Mouse (Mus musculus): Measurements from ENCODE around the gene Smok3c. TPM values are rescaled to one million over a fixed set of nuclear protein-coding genes. Genes with fewer than 3 reads are reported as not detected.
"Not testable (repeated sequence)": the region's sequence is repeated elsewhere in the genome, so short reads cannot be mapped to it uniquely, and the experiment has no call there.

Gene Smok3c
- polyA plus RNA-seq (2014; fragmentation: Nextera tagmentation; extraction: Ambion mirVana), result not detected in 2 replicates

DNA sequence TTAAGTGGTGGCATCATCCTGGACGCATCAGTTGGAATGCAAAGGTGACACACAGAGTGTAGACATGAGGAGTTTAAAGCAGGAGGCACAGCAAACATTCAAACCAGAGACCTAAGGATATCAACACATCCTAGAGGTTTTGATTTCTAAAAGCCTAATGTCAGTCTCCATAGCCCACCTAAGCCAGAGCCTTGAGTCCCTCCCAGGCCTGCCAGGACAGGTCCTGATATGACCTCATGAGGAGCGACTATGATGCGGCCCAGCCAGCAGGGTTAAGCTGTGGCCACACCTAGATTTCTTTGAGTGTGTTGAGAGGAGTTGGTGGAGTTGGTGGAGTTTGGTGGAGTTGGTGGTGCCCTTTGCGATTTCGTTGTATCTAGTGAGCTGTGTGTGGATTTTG, at the start of gene Smok3c:
Gene Smok3c (plus strand): TSS at position 301 of the 400 bp plus-strand sequence.
- not testable (repeated sequence) for H3K9ac ChIP-seq (replicated peaks; ENCODE audit: low read length); H3K27ac ChIP-seq (replicated peaks; ENCODE audit: low read depth, low read length); ATAC-seq (ENCODE audit: low FRiP score, low TSS enrichment); H3K9me3 ChIP-seq (ENCODE audit: control insufficient read depth, low read length); H3K4me1 ChIP-seq (ENCODE audit: control insufficient read depth, insufficient read depth, low read length); H3K36me3 ChIP-seq (ENCODE audit: control insufficient read depth, insufficient read depth, low read length); H3K4me3 ChIP-seq (replicated peaks; ENCODE audit: low read depth, low read length); H3K4me2 ChIP-seq (ENCODE audit: low read length); H3K27me3 ChIP-seq (ENCODE audit: control insufficient read depth, insufficient read depth, low read length); DNase-seq
- WGBS, result no CpG with 5 or more reads among the region's 5 CpGs

DNA sequence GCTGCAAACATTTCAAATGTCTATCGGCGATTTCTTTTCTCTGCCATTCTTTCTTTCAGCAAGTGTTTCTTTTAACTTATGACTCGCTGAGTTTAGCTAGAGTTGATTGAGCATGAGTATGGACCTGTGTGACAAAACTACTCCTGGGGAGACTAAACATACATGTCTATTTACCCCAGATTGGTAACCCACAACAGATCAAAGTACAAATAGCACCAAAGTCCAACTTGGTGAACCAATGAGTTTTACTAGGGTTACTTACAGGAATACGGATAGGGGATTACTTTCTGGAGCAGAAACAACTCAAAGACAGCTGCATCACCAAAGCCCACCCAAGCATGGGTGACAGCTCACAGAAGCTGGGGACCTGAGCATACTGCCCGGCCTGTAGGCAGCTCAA, 43.6 kb upstream of the Smok3c start:
- Histone ChIP-seq H3K9ac (replicated peaks; ENCODE audit: low read length) (no peak overlapping the region), H3K4me1 (ENCODE audit: control insufficient read depth, insufficient read depth, low read length) (no peaks in the 10 kb centered on the region), H3K4me3 (replicated peaks; ENCODE audit: low read depth, low read length) (no peak overlapping the region), H3K4me2 (ENCODE audit: low read length) (no peak overlapping the region), H3K9me3 (ENCODE audit: control insufficient read depth, low read length) (no peaks in the 10 kb centered on the region; the same call in 1 of the 2 replicates), H3K27me3 (ENCODE audit: control insufficient read depth, insufficient read depth, low read length) (no peaks in the 10 kb centered on the region), H3K27ac (replicated peaks; ENCODE audit: low read depth, low read length) (no peak overlapping the region), H3K36me3 (ENCODE audit: control insufficient read depth, insufficient read depth, low read length) (no peaks in the 10 kb centered on the region)
- DNase-seq, result no peak
- WGBS, result 90% methylated on average over 5 of the region's 5 CpGs
- ATAC-seq (ENCODE audit: low FRiP score, low TSS enrichment), result no peak

DNA sequence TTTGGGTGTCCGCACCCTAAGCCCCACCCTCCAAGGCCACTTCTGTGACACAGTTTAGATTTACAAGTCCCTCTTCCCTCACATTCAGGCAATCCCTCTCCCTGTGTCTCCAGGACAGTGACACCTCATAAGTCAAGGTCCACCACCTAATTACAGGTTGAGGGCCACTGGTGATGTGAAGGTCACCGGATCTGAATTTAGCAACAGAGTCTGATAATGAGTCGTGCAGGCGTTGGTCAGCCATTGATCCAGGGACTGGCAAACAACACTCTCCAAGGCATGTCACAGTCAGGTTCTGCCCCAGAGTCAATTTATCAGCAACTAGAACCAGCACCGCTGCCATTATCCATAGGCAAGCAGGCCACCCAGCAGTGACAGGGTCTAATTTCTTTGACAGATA, 40.6 kb upstream of the Smok3c start:
- H3K36me3 ChIP-seq (ENCODE audit: control insufficient read depth, insufficient read depth, low read length), result no peaks in the 10 kb centered on the region
- ATAC-seq (ENCODE audit: low FRiP score, low TSS enrichment), result no peak
- no peak overlapping the region for H3K4me2 ChIP-seq (ENCODE audit: low read length)
- no peak overlapping the region for H3K4me3 ChIP-seq (replicated peaks; ENCODE audit: low read depth, low read length)
- H3K9me3 ChIP-seq (ENCODE audit: control insufficient read depth, low read length), result no peaks in the 10 kb centered on the region
- no peak overlapping the region for H3K27ac ChIP-seq (replicated peaks; ENCODE audit: low read depth, low read length)
- H3K4me1 ChIP-seq (ENCODE audit: control insufficient read depth, insufficient read depth, low read length), result no peaks in the 10 kb centered on the region
- H3K9ac ChIP-seq (replicated peaks; ENCODE audit: low read length), result no peak overlapping the region
- 96% methylated on average over 5 of the region's 5 CpGs for WGBS
- DNase-seq, result no peak
- no peaks in the 10 kb centered on the region for H3K27me3 ChIP-seq (ENCODE audit: control insufficient read depth, insufficient read depth, low read length)

DNA sequence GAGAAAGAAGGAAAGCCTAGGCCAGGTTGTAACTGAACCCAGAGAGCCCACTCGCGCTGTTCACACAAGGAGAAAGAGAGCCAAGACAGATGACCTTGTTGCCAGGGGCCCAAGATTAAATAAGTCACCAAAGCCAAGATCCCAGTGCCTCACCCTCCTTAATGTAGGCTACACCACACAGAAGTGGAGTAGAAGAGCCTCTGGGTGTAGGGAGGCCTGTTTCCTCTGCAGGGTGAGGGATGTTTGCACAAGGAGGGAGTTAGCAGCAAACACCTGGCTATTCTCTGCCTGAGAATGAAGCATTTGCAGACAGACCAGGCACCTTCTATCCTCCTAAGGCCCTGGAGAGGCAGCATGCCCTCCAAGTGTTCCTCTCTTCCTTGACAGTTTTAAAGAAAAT, 36.5 kb upstream of the Smok3c start:
- H3K4me1 ChIP-seq (ENCODE audit: control insufficient read depth, insufficient read depth, low read length), result no peaks in the 10 kb centered on the region
- no peaks in the 10 kb centered on the region for H3K9me3 ChIP-seq (ENCODE audit: control insufficient read depth, low read length)
- 90% methylated on average over 2 of the region's 2 CpGs for WGBS
- no peak for DNase-seq
- no peak overlapping the region for H3K27ac ChIP-seq (replicated peaks; ENCODE audit: low read depth, low read length)
- no peak overlapping the region for H3K4me3 ChIP-seq (replicated peaks; ENCODE audit: low read depth, low read length)
- ATAC-seq (ENCODE audit: low FRiP score, low TSS enrichment), result no peak
- no peaks in the 10 kb centered on the region for H3K27me3 ChIP-seq (ENCODE audit: control insufficient read depth, insufficient read depth, low read length)
- no peak overlapping the region for H3K9ac ChIP-seq (replicated peaks; ENCODE audit: low read length)
- H3K4me2 ChIP-seq (ENCODE audit: low read length), result no peak overlapping the region
- H3K36me3 ChIP-seq (ENCODE audit: control insufficient read depth, insufficient read depth, low read length), result no peaks in the 10 kb centered on the region

DNA sequence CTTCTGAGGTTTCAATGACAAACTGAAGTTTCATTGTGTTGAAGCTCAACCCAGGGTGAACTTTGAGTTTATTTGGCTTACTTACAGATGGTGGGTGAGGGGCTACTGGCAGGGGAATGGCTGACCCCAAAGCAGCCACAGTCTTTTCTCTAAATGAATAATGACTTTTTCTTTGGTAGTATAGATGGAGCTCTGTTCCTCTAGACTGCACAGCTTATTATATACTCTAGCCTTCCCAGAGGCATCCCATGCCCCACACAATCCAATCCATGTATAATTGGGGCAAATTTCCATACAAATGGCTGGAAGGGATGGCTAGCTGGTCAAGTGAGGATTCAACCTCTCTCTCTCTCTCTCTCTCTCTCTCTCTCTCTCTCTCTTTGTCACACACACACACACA, 36.0 kb upstream of the Smok3c start:
- Histone ChIP-seq H3K4me2 (ENCODE audit: low read length) (no peak overlapping the region), H3K4me1 (ENCODE audit: control insufficient read depth, insufficient read depth, low read length) (no peaks in the 10 kb centered on the region), H3K27me3 (ENCODE audit: control insufficient read depth, insufficient read depth, low read length) (no peaks in the 10 kb centered on the region), H3K9ac (replicated peaks; ENCODE audit: low read length) (no peak overlapping the region), H3K27ac (replicated peaks; ENCODE audit: low read depth, low read length) (no peak overlapping the region), H3K36me3 (ENCODE audit: control insufficient read depth, insufficient read depth, low read length) (no peaks in the 10 kb centered on the region), H3K9me3 (ENCODE audit: control insufficient read depth, low read length) (no peaks in the 10 kb centered on the region), H3K4me3 (replicated peaks; ENCODE audit: low read depth, low read length) (no peak overlapping the region)
- no peak for ATAC-seq (ENCODE audit: low FRiP score, low TSS enrichment)
- DNase-seq, result no peak

DNA sequence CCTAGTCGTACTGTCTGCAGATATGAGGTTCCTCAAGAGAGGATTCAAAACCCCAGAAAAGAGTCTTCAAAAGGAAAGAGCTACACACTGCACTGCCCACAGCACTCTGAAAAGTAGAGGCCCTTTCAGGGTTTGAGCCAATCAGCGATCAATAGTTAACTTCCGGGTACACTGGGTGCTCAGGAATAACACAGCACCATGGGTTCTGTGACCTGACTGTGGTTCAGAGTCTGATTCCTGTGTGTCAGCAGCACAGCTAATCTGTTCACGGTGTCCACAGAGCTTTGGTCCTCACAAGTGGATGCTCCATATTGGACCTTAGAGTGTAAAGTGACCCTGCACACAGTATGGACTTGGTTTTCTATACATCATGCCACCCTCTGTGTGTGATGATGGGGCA, 33.4 kb upstream of the Smok3c start:
- WGBS, result 89% methylated on average over 3 of the region's 4 CpGs
- DNase-seq, result not testable (repeated sequence)

DNA sequence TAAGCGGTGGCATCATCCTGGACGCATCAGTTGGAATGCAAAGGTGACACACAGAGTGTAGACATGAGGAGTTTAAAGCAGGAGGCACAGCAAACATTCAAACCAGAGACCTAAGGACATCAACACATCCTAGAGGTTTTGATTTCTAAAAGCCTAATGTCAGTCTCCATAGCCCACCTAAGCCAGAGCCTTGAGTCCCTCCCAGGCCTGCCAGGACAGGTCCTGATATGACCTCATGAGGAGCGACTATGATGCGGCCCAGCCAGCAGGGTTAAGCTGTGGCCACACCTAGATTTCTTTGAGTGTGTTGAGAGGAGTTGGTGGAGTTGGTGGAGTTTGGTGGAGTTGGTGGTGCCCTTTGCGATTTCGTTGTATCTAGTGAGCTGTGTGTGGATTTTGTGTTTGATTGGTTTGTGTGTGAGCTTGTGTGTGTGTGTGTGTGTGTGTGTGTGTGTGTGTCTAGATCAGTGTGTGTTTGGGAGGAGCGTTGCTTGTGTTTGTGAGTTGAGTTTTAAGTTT, 32.0 kb upstream of the Smok3c start, which contains the start of the genes Smok3a and Smok3b:
Gene Smok3a (plus strand): TSS at position 301 of the 519 bp plus-strand sequence.
Gene Smok3b (plus strand): TSS at position 469 of the 519 bp plus-strand sequence.
- not testable (repeated sequence) for ATAC-seq (ENCODE audit: low FRiP score, low TSS enrichment); DNase-seq; H3K4me2 ChIP-seq (ENCODE audit: low read length); H3K9ac ChIP-seq (replicated peaks; ENCODE audit: low read length); H3K9me3 ChIP-seq (ENCODE audit: control insufficient read depth, low read length); H3K4me3 ChIP-seq (replicated peaks; ENCODE audit: low read depth, low read length); H3K27me3 ChIP-seq (ENCODE audit: control insufficient read depth, insufficient read depth, low read length); H3K36me3 ChIP-seq (ENCODE audit: control insufficient read depth, insufficient read depth, low read length); H3K4me1 ChIP-seq (ENCODE audit: control insufficient read depth, insufficient read depth, low read length); H3K27ac ChIP-seq (replicated peaks; ENCODE audit: low read depth, low read length)
- 88% methylated on average over 3 of the region's 7 CpGs for WGBS

More for the DNA sequence above, 33.4 kb upstream of the Smok3c start:
- not testable (repeated sequence) for H3K27ac ChIP-seq (replicated peaks; ENCODE audit: low read depth, low read length); H3K27me3 ChIP-seq (ENCODE audit: control insufficient read depth, insufficient read depth, low read length); H3K9ac ChIP-seq (replicated peaks; ENCODE audit: low read length); H3K36me3 ChIP-seq (ENCODE audit: control insufficient read depth, insufficient read depth, low read length); H3K9me3 ChIP-seq (ENCODE audit: control insufficient read depth, low read length); ATAC-seq (ENCODE audit: low FRiP score, low TSS enrichment); H3K4me1 ChIP-seq (ENCODE audit: control insufficient read depth, insufficient read depth, low read length); H3K4me3 ChIP-seq (replicated peaks; ENCODE audit: low read depth, low read length); H3K4me2 ChIP-seq (ENCODE audit: low read length)

DNA sequence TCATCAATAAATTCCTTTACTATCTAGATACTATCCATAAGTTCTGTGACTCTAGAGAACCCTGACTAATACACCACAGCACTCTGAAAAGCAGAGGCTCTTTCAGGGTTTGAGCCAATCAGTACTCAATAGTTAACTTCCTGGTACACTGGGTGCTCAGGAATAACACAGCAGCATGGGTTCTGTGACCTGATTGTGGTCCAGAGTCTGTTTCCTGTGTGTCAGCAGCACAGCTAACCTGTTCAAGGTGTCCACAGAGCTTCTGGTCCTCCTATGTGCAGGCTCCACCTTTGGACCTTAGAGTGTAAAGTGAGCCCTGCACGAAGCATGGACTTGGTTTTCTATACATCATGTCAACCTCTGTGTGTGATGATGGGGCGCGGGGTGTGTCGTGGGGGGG, 20.8 kb downstream of the Smok3c start:
- no peak for DNase-seq

DNA sequence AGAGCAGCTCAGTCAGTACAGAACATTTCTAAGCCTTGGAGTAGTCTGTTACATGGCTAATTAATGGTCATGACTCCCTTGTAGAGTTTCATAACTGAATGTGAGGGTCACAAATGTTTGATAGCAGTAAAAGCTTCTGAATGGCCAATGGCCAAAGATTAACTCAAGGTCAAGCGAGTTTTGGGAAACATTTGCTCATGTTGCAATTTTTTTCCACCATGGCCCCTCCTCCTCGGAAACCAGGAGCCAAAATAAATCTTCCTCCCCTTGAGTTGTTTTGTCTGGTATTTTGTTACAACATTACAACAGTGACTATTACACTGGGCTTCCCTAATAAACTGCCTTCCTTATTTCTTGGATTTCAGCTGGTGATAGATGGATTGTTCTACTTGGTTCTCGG, 22.7 kb downstream of the Smok3c start:
- Histone ChIP-seq H3K4me3 (replicated peaks; ENCODE audit: low read depth, low read length) (no peak overlapping the region), H3K9me3 (ENCODE audit: control insufficient read depth, low read length) (no peaks in the 10 kb centered on the region), H3K4me1 (ENCODE audit: control insufficient read depth, insufficient read depth, low read length) (no peaks in the 10 kb centered on the region), H3K36me3 (ENCODE audit: control insufficient read depth, insufficient read depth, low read length) (no peaks in the 10 kb centered on the region), H3K4me2 (ENCODE audit: low read length) (no peak overlapping the region), H3K27me3 (ENCODE audit: control insufficient read depth, insufficient read depth, low read length) (no peaks in the 10 kb centered on the region), H3K9ac (replicated peaks; ENCODE audit: low read length) (no peak overlapping the region), H3K27ac (replicated peaks; ENCODE audit: low read depth, low read length) (no peak overlapping the region)
- 82% methylated on average over 3 of the region's 3 CpGs for WGBS
- DNase-seq (no peak), ATAC-seq (ENCODE audit: low FRiP score, low TSS enrichment) (no peak)

More for the DNA sequence above, 20.8 kb downstream of the Smok3c start:
- H3K4me1 ChIP-seq (ENCODE audit: control insufficient read depth, insufficient read depth, low read length), result no peaks in the 10 kb centered on the region
- 88% methylated on average over 4 of the region's 4 CpGs for WGBS
- H3K27me3 ChIP-seq (ENCODE audit: control insufficient read depth, insufficient read depth, low read length), result no peaks in the 10 kb centered on the region
- H3K4me2 ChIP-seq (ENCODE audit: low read length), result no peak overlapping the region
- H3K9ac ChIP-seq (replicated peaks; ENCODE audit: low read length), result no peak overlapping the region
- H3K27ac ChIP-seq (replicated peaks; ENCODE audit: low read depth, low read length), result no peak overlapping the region
- no peaks in the 10 kb centered on the region for H3K9me3 ChIP-seq (ENCODE audit: control insufficient read depth, low read length)
- no peaks in the 10 kb centered on the region for H3K36me3 ChIP-seq (ENCODE audit: control insufficient read depth, insufficient read depth, low read length)
- ATAC-seq (ENCODE audit: low FRiP score, low TSS enrichment), result no peak
- no peak overlapping the region for H3K4me3 ChIP-seq (replicated peaks; ENCODE audit: low read depth, low read length)
